Mouse (Mus musculus) midbrain, embryonic 10.5 days (tissue): ENCODE measurements at regions not wholly inside any gene's neighbourhood (a gene's known extent, or its start where the extent isn't known, plus 50 kb on each side); places are given as distances from the start of the nearest gene placed in this dataset.
"Not testable (repeated sequence)": the region's sequence is repeated elsewhere in the genome, so short reads cannot be mapped to it uniquely, and the experiment has no call there.

Experiments
- DNase-seq: peaks from one replicate; pipeline ENCODE4 v3.0.0-alpha.2; 2017; ENCODE audit warnings: low spot score
- H3K27ac ChIP-seq: fragments of 300-500 bp; sonication (generic); replicated peaks from 2 replicates; pipeline ENCODE4 v1.5.1; 2016; ENCODE audit warnings: mild to moderate bottlenecking
- H3K27me3 ChIP-seq: fragments of 300-500 bp; sonication (generic); 2 replicates; pipeline ENCODE4 v1.6.1; 2016; ENCODE audit warnings: low read depth, mild to moderate bottlenecking; ENCODE audit not compliant: poor library complexity, severe bottlenecking
- H3K36me3 ChIP-seq: fragments of 300-500 bp; sonication (generic); 2 replicates; pipeline ENCODE4 v1.6.1; 2016; ENCODE audit warnings: mild to moderate bottlenecking, moderate library complexity
- H3K4me1 ChIP-seq: fragments of 300-500 bp; sonication (generic); 2 replicates; pipeline ENCODE4 v1.6.1; 2016
- H3K4me3 ChIP-seq: fragments of 300-500 bp; sonication (generic); 2 replicates; pipeline ENCODE4 v1.5.1; 2016; ENCODE audit warnings: mild to moderate bottlenecking, moderate library complexity
- H3K9me3 ChIP-seq: fragments of 300-500 bp; sonication (generic); replicated peaks from 2 replicates; pipeline ENCODE4 v1.6.1; 2016; ENCODE audit warnings: mild to moderate bottlenecking
- WGBS: fragments of 180-500 bp; shearing (Covaris S2); methylation state at CpG from one replicate; pipeline ENCODE4 v1.1.7; 2016; 5-methylcytosine and 5-hydroxymethylcytosine counted together

- H3K9me3 ChIP-seq = no peaks in the 10 kb centered on the region
Measured at GRCm38 (mm10) chr16:31569871-31570270, 93.4 kb upstream of the Dlg1 start.

GRCm38 (mm10) chr16:31570311-31571139 lies 92.7 kb upstream of the Dlg1 start:
- H3K4me1 ChIP-seq = 0 out of 2 replicates have a peak, but pooled peaks cover under 1% of the 10 kb centered on the region
- no peak overlapping the region for H3K4me3 ChIP-seq
- H3K36me3 ChIP-seq = no peaks in the 10 kb centered on the region
- 93% methylated on average over 20 of the region's 20 CpGs for WGBS
- H3K27me3 ChIP-seq = no peaks in the 10 kb centered on the region
- H3K27ac ChIP-seq = no peak overlapping the region
- H3K9me3 ChIP-seq = no peaks in the 10 kb centered on the region
- DNase-seq = no peak

More at GRCm38 (mm10) chr16:31569871-31570270, 93.4 kb upstream of the Dlg1 start:
- Histone ChIP-seq H3K4me3 (no peak overlapping the region), H3K4me1 (no peaks in the 10 kb centered on the region), H3K27me3 (no peaks in the 10 kb centered on the region), H3K36me3 (no peaks in the 10 kb centered on the region), H3K27ac (no peak overlapping the region)
- DNase-seq = no peak
- WGBS = 82% methylated on average over 6 of the region's 6 CpGs

- H3K4me3 ChIP-seq, H3K9me3 ChIP-seq, DNase-seq, H3K27ac ChIP-seq, H3K27me3 ChIP-seq, H3K36me3 ChIP-seq: not testable (repeated sequence)
- WGBS = 96% methylated on average over 9 of the region's 9 CpGs
- peaks cover 17% of the 10 kb centered on the region for H3K4me1 ChIP-seq
Measured at GRCm38 (mm10) chr16:31573833-31574232, 89.4 kb upstream of the Dlg1 start.

GRCm38 (mm10) chr16:31575646-31576045 lies 87.6 kb upstream of the Dlg1 start:
- not testable (repeated sequence) for H3K4me3 ChIP-seq, H3K27ac ChIP-seq, H3K9me3 ChIP-seq, H3K27me3 ChIP-seq, DNase-seq, H3K36me3 ChIP-seq
- peaks cover 17% of the 10 kb centered on the region for H3K4me1 ChIP-seq
- WGBS = 57% methylated on average over 11 of the region's 11 CpGs

GRCm38 (mm10) chr16:31576422-31576821 lies 86.8 kb upstream of the Dlg1 start:
- no peak for DNase-seq
- Histone ChIP-seq H3K9me3 (no peaks in the 10 kb centered on the region), H3K27ac (no peak overlapping the region), H3K4me3 (no peak overlapping the region), H3K27me3 (no peaks in the 10 kb centered on the region), H3K4me1 (peaks cover 17% of the 10 kb centered on the region), H3K36me3 (no peaks in the 10 kb centered on the region)
- WGBS = 63% methylated on average over 8 of the region's 8 CpGs

GRCm38 (mm10) chr16:31577347-31577746 lies 85.9 kb upstream of the Dlg1 start:
- no peaks in the 10 kb centered on the region for H3K36me3 ChIP-seq
- no peak for DNase-seq
- H3K9me3 ChIP-seq = no peaks in the 10 kb centered on the region
- 78% methylated on average over 7 of the region's 7 CpGs for WGBS
- no peak overlapping the region for H3K27ac ChIP-seq
- H3K27me3 ChIP-seq = no peaks in the 10 kb centered on the region
- H3K4me1 ChIP-seq = peaks cover 17% of the 10 kb centered on the region
- H3K4me3 ChIP-seq = no peak overlapping the region

- H3K36me3 ChIP-seq = no peaks in the 10 kb centered on the region
- H3K4me3 ChIP-seq = no peak overlapping the region
- no peaks in the 10 kb centered on the region for H3K9me3 ChIP-seq
- 88% methylated on average over 3 of the region's 3 CpGs for WGBS
- H3K27ac ChIP-seq = no peak overlapping the region
- DNase-seq = no peak
- H3K4me1 ChIP-seq = peaks cover 17% of the 10 kb centered on the region
- H3K27me3 ChIP-seq = no peaks in the 10 kb centered on the region
Measured at GRCm38 (mm10) chr16:31579318-31579717, 83.9 kb upstream of the Dlg1 start.

GRCm38 (mm10) chr16:31580779-31581178 lies 82.5 kb upstream of the Dlg1 start:
- H3K9me3 ChIP-seq = no peaks in the 10 kb centered on the region
- 89% methylated on average over 6 of the region's 6 CpGs for whole genome bisulfite sequencing
- H3K4me3 ChIP-seq = no peak overlapping the region
- no peaks in the 10 kb centered on the region for H3K36me3 ChIP-seq
- no peaks in the 10 kb centered on the region for H3K27me3 ChIP-seq
- no peak for DNase-seq
- no peak overlapping the region for H3K27ac ChIP-seq
- H3K4me1 ChIP-seq = peaks cover 14% of the 10 kb centered on the region

GRCm38 (mm10) chr16:31582885-31583284 lies 80.4 kb upstream of the Dlg1 start:
- 88% methylated on average over 4 of the region's 4 CpGs for WGBS
- Histone ChIP-seq H3K9me3 (no peaks in the 10 kb centered on the region), H3K27me3 (no peaks in the 10 kb centered on the region), H3K36me3 (no peaks in the 10 kb centered on the region), H3K4me1 (no peaks in the 10 kb centered on the region), H3K27ac (no peak overlapping the region), H3K4me3 (no peak overlapping the region)
- DNase-seq = no peak

GRCm38 (mm10) chr16:31583627-31584026 lies 79.6 kb upstream of the Dlg1 start:
- Histone ChIP-seq H3K4me1 (no peaks in the 10 kb centered on the region), H3K27me3 (peaks cover under 1% of the 10 kb centered on the region; the same call in 1 of the 2 replicates), H3K4me3 (no peak overlapping the region), H3K27ac (no peak overlapping the region), H3K36me3 (no peaks in the 10 kb centered on the region), H3K9me3 (no peaks in the 10 kb centered on the region)
- no peak for DNase-seq
- 90% methylated on average over 2 of the region's 2 CpGs for WGBS

GRCm38 (mm10) chr16:31584216-31584823 lies 78.9 kb upstream of the Dlg1 start:
- Histone ChIP-seq H3K36me3 (no peaks in the 10 kb centered on the region), H3K27ac (no peak overlapping the region), H3K27me3 (peaks cover 7% of the 10 kb centered on the region; the same call in 1 of the 2 replicates), H3K4me3 (no peak overlapping the region), H3K4me1 (peaks cover 7% of the 10 kb centered on the region), H3K9me3 (no peaks in the 10 kb centered on the region)
- 81% methylated on average over 4 of the region's 4 CpGs for WGBS
- DNase-seq = no peak

GRCm38 (mm10) chr16:31587036-31587435 lies 76.2 kb upstream of the Dlg1 start:
- Histone ChIP-seq H3K27ac (no peak overlapping the region), H3K4me3 (no peak overlapping the region), H3K4me1 (peaks cover 24% of the 10 kb centered on the region), H3K36me3 (no peaks in the 10 kb centered on the region), H3K9me3 (no peaks in the 10 kb centered on the region), H3K27me3 (peaks cover 22% of the 10 kb centered on the region)
- WGBS = 71% methylated on average over 1 of the region's 1 CpGs
- no peak for DNase-seq

GRCm38 (mm10) chr16:31589576-31589975 lies 73.7 kb upstream of the Dlg1 start:
- H3K9me3 ChIP-seq = 0 out of 2 replicates have a peak, but pooled peaks cover 2% of the 10 kb centered on the region
- H3K4me3 ChIP-seq = no peak overlapping the region
- peaks cover 44% of the 10 kb centered on the region for H3K4me1 ChIP-seq
- DNase-seq = peak; percentile 34
- peak overlapping the region; percentile 61 for H3K27ac ChIP-seq
- peaks cover 22% of the 10 kb centered on the region for H3K27me3 ChIP-seq
- 13% methylated on average over 6 of the region's 6 CpGs for WGBS
- no peaks in the 10 kb centered on the region for H3K36me3 ChIP-seq
